In the genomic region with DNA sequence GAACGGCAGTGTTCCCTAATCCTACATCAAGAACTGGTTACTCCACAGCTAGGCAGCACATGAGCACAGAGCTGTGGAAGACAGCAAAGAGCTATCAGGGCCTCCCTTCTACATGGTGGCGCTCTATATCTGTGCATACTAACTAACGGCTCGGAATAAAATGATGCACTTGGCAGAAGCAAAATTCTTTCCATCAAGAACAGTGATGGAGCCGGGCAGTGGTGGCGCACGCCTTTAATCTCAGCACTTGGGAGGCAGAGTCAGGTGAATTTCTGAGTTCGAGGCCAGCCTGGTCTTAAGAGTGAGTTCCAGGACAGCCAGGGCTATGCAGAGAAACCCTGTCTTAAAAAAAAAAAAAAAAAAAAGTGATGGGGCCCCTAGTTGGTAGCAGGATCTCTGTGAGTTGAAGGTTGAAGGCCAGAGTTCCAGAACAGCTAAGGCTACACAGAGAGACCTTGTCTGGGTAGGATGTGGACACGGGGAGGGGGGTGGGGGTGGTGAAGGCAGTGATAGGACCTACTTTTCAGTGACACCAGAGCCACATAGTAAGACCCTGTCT, we compare ENCODE assay signal across 8 mouse cellular contexts. TPM values are rescaled to one million over a fixed set of nuclear protein-coding genes. Genes with fewer than 3 reads are reported as not detected.
DNase-seq lines count a peak whose midpoint lies in the region; ATAC-seq and TF ChIP-seq lines count a peak whose summit lies in the region.

A gene (minus strand): TSS at position 85 of the 559 bp plus-strand sequence.

- peak within 1 kb of the TSS; percentile 75 for H3K9ac ChIP-seq in liver, embryonic 11.5 days (ENCODE audit: low read depth, low read length)
- H3K9ac ChIP-seq in neural tube, embryonic 12.5 days = peak within 1 kb of the TSS; percentile 58

- peak; percentile 16 for DNase-seq in adrenal gland, postnatal 10 days
- DNase-seq in adrenal gland, adult 18-20 months (ENCODE audit: low spot score in 2 of 2) = no peak
- DNase-seq in embryo, embryonic 10.5 days (ENCODE audit: low spot score) = peak; percentile 44
- peak; percentile 11 for DNase-seq in hindbrain, embryonic 10.5 days (ENCODE audit: low spot score)
- DNase-seq in liver, embryonic 11.5 days (ENCODE audit: low spot score) = no peak
- DNase-seq in adipocyte (ENCODE audit: low spot score) = no peak

- no peaks in the 10 kb centered on the region for H3K9me3 ChIP-seq in E14TG2a.4 (ENCODE audit: low read length)
- no peaks in the 10 kb centered on the region for H3K9me3 ChIP-seq in hindbrain, embryonic 10.5 days
- no peaks in the 10 kb centered on the region; the same call in 1 of the 2 replicates for H3K9me3 ChIP-seq in liver, embryonic 11.5 days (ENCODE audit: control insufficient read depth, low read length)
- H3K9me3 ChIP-seq in neural tube, embryonic 12.5 days = no peaks in the 10 kb centered on the region

- H3K27me3 ChIP-seq in E14TG2a.4 (ENCODE audit: insufficient read depth, low read length) = peaks cover 7% of the 10 kb centered on the region
- no peaks in the 10 kb centered on the region for H3K27me3 ChIP-seq in hindbrain, embryonic 10.5 days (ENCODE audit: insufficient read depth, poor library complexity, severe bottlenecking)
- no peaks in the 10 kb centered on the region for H3K27me3 ChIP-seq in liver, embryonic 11.5 days (replicated peaks; ENCODE audit: control insufficient read depth, insufficient read depth, low read length)
- no peaks in the 10 kb centered on the region for H3K27me3 ChIP-seq in neural tube, embryonic 12.5 days (replicated peaks)

- TF ChIP-seq CTCF in E14TG2a.4 (conservative IDR thresholded peaks at IDR 0.05; ENCODE audit: low read length) = no peak

- peak within 1 kb of the TSS; percentile 89 for H3K27ac ChIP-seq in hindbrain, embryonic 10.5 days
- peak within 1 kb of the TSS; percentile 53 for H3K27ac ChIP-seq in liver, embryonic 11.5 days (ENCODE audit: low read depth, low read length)
- no peak within 1 kb of the TSS for H3K27ac ChIP-seq in neural tube, embryonic 12.5 days

- WGBS in hindbrain, embryonic 10.5 days = 82% methylated on average over 9 of the region's 9 CpGs
- WGBS in liver, embryonic 11.5 days = 72% methylated on average over 9 of the region's 9 CpGs
- 83% methylated on average over 9 of the region's 9 CpGs for WGBS in neural tube, embryonic 12.5 days

- ATAC-seq in liver, embryonic 11.5 days (replicated peaks; ENCODE audit: low FRiP score) = peak; percentile 69; the same call in 1 of the 2 replicates
- ATAC-seq in neural tube, embryonic 12.5 days (ENCODE audit: low FRiP score, low read depth) = peak; percentile 62; the same call in 1 of the 2 replicates

- H3K4me3 ChIP-seq in E14TG2a.4 (replicated peaks; ENCODE audit: low read length) = peak within 1 kb of the TSS; percentile 52
- peak within 1 kb of the TSS; percentile 68 for H3K4me3 ChIP-seq in hindbrain, embryonic 10.5 days
- H3K4me3 ChIP-seq in liver, embryonic 11.5 days (ENCODE audit: low read depth, low read length) = peak within 1 kb of the TSS; percentile 65
- peak within 1 kb of the TSS; percentile 56 for H3K4me3 ChIP-seq in neural tube, embryonic 12.5 days

- peak within 1 kb of the TSS; percentile 68 for H3K4me2 ChIP-seq in liver, embryonic 11.5 days
- H3K4me2 ChIP-seq in neural tube, embryonic 12.5 days (replicated peaks) = peak within 1 kb of the TSS; percentile 83

- peaks cover 5% of the 10 kb centered on the region; the same call in 1 of the 2 replicates for H3K4me1 ChIP-seq in E14TG2a.4 (replicated peaks; ENCODE audit: low read depth, low read length)
- peaks cover 4% of the 10 kb centered on the region; the same call in 1 of the 2 replicates for H3K4me1 ChIP-seq in hindbrain, embryonic 10.5 days (replicated peaks)
- H3K4me1 ChIP-seq in liver, embryonic 11.5 days (replicated peaks; ENCODE audit: control insufficient read depth, insufficient read depth, low read length) = no peaks in the 10 kb centered on the region
- 0 out of 2 replicates have a peak, but pooled peaks cover 5% of the 10 kb centered on the region for H3K4me1 ChIP-seq in neural tube, embryonic 12.5 days

- H3K36me3 ChIP-seq in E14TG2a.4 (ENCODE audit: insufficient read depth, low read length) = no peaks in the 10 kb centered on the region
- no peaks in the 10 kb centered on the region for H3K36me3 ChIP-seq in hindbrain, embryonic 10.5 days
- no peaks in the 10 kb centered on the region for H3K36me3 ChIP-seq in liver, embryonic 11.5 days (ENCODE audit: control insufficient read depth, insufficient read depth, low read length)
- H3K36me3 ChIP-seq in neural tube, embryonic 12.5 days = no peaks in the 10 kb centered on the region

RNA-seq across cellular contexts. Expression of the gene that starts here (rescaled TPM):
- 10 to 100 TPM; 11.8 to 13.9 TPM for total RNA-seq in adrenal gland, postnatal 10 days (2021)
- 10 to 100 TPM in 1 of 2 experiments, 1 to 10 TPM in 1; 9.1 to 11.6 TPM for total RNA-seq in adrenal gland, adult 18-20 months (2021)
- 4.6 and 7.0 TPM in 2 replicates for polyA plus RNA-seq in hindbrain, embryonic 10.5 days (2016; fragmentation: Nextera tagmentation; extraction: Ambion mirVana)
- polyA plus RNA-seq in liver, embryonic 11.5 days (2014; fragmentation: Nextera tagmentation; extraction: Ambion mirVana) = 11.8 and 12.5 TPM in 2 replicates
- polyA plus RNA-seq in neural tube, embryonic 12.5 days (2016; fragmentation: Nextera tagmentation; extraction: Ambion mirVana) = 7.0 and 7.3 TPM in 2 replicates

Comparison
In these comparisons a context has a peak if more than half of its experiments do, and no peak if none do; other contexts are left out.
1. DNase-seq: peak in adrenal gland, postnatal 10 days (single experiment), embryo, embryonic 10.5 days (single experiment) and hindbrain, embryonic 10.5 days (single experiment); none in adrenal gland, adult 18-20 months (0 of 2), liver, embryonic 11.5 days (single experiment) and adipocyte (single experiment).
2. Peak in every context shown above with its lines, with median percentiles within 50 percentile points of each other: H3K4me3 ChIP-seq.